Mouse (Mus musculus) kidney, adult 2 months (tissue): ENCODE data around the gene Ankrd28. TPM values are rescaled to one million over a fixed set of nuclear protein-coding genes. Genes with fewer than 3 reads are reported as not detected.

ENCODE experiments used
- DNase-seq: peaks from one replicate; pipeline ENCODE4 v3.0.0; 2021
- H3K27ac ChIP-seq: fragments of 200-500 bp; 2 replicates; pipeline ENCODE4 v1.5.1; 2012; ENCODE audit warnings: low read depth, low read length, control low read depth, inconsistent platforms; ENCODE audit not compliant: insufficient read depth
- H3K27me3 ChIP-seq: fragments of 200-500 bp; replicated peaks from 2 replicates; pipeline ENCODE4 v1.6.1; 2012; ENCODE audit warnings: mild to moderate bottlenecking, moderate library complexity, low read length, inconsistent platforms; ENCODE audit not compliant: control insufficient read depth, insufficient read depth
- H3K36me3 ChIP-seq: fragments of 200-500 bp; 2 replicates; pipeline ENCODE4 v1.6.1; 2012; ENCODE audit warnings: mild to moderate bottlenecking, moderate library complexity, low read length, inconsistent platforms; ENCODE audit not compliant: control insufficient read depth, insufficient read depth
- H3K4me1 ChIP-seq: fragments of 200-500 bp; 2 replicates; pipeline ENCODE4 v1.6.1; 2011; ENCODE audit warnings: low read length; ENCODE audit not compliant: control insufficient read depth, insufficient read depth
- H3K4me3 ChIP-seq: fragments of 200-500 bp; 2 replicates; pipeline ENCODE4 v1.5.1; 2011; ENCODE audit warnings: mild to moderate bottlenecking, low read depth, low read length, control low read depth; ENCODE audit not compliant: insufficient read depth
- CTCF ChIP-seq: fragments of 200-500 bp; conservative IDR thresholded peaks from 2 replicates; pipeline ENCODE4 v1.5.1; 2011; ENCODE audit warnings: low read depth, mild to moderate bottlenecking, control low read depth, low read length, moderate library complexity, mixed read lengths; ENCODE audit not compliant: insufficient read depth, insufficient read length
- POLR2A ChIP-seq: fragments of 200-500 bp; IDR thresholded peaks from one replicate; pipeline ENCODE4 v1.6.1; 2011; ENCODE audit warnings: low read depth, low read length, control low read depth
- WGBS: fragments of 180-500 bp; shearing (Covaris S2); methylation state at CpG from one replicate; pipeline ENCODE4 v1.1.7; 2018; 5-methylcytosine and 5-hydroxymethylcytosine counted together
- polyA plus RNA-seq: library from polyadenylated mRNA; depleted of rRNA; stranded (reverse); fragments of >200 nt; gene quantifications from 2 replicates; pipeline ENCODE4 v1.2.3, GENCODE M21; 2012; rRNA removed

The Ankrd28 gene
- polyA plus RNA-seq, 1 experiment, result 7.0 TPM

DNA sequence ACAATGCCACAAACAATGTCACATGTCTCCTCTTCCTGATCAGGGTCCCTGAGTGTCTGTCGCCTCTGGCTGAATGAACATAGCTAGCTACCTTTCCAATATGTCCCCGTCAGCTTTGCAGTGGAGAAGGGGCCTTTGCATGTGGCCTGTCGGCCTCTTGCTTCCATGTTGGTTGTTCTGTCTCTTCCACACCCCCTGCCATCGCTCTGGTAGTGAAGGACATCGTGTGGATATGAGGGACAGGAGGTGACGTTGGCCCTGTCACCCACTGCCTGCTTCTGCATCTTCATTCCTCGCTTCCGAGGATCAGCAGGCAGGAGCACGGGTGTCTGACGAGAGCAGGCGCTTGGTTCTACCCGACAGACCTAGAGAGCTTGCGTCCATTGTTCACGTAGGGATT, 175.0 kb downstream of the Ankrd28 start:
- TF ChIP-seq POLR2A (no peak), CTCF (no peak)
- Histone ChIP-seq H3K27me3 (no peaks in the 10 kb centered on the region), H3K27ac (no peak overlapping the region), H3K36me3 (no peaks in the 10 kb centered on the region), H3K4me1 (peaks cover 30% of the 10 kb centered on the region), H3K4me3 (no peak overlapping the region)
- 88% methylated on average over 14 of the region's 14 CpGs for WGBS
- no peak for DNase-seq

DNA sequence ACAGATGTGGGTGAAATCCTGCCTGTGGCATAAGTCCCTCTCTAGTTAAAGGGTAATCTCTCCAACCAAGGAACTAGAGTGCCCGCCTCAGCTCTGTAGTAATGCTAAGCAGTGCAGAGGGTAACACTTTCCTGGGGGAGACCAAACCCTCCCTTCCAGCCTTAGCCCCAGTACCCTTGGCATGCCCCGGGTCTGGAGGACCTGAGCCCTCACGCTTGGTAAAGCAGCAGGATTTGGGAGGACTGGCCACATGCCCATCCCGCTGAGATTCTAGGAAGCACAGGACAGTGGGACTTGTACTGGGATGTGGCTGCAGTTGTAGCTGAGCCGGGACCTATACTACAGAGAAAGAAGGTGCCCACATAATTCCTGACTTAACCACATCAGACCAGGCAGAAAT, 175.6 kb downstream of the Ankrd28 start:
- peak; percentile 63 for DNase-seq
- Histone ChIP-seq H3K36me3 (no peaks in the 10 kb centered on the region), H3K4me1 (peaks cover 27% of the 10 kb centered on the region), H3K27ac (no peak overlapping the region), H3K27me3 (no peaks in the 10 kb centered on the region), H3K4me3 (no peak overlapping the region)
- no peak for TF ChIP-seq POLR2A
- no peak for TF ChIP-seq CTCF
- 45% methylated on average over 5 of the region's 5 CpGs for WGBS

DNA sequence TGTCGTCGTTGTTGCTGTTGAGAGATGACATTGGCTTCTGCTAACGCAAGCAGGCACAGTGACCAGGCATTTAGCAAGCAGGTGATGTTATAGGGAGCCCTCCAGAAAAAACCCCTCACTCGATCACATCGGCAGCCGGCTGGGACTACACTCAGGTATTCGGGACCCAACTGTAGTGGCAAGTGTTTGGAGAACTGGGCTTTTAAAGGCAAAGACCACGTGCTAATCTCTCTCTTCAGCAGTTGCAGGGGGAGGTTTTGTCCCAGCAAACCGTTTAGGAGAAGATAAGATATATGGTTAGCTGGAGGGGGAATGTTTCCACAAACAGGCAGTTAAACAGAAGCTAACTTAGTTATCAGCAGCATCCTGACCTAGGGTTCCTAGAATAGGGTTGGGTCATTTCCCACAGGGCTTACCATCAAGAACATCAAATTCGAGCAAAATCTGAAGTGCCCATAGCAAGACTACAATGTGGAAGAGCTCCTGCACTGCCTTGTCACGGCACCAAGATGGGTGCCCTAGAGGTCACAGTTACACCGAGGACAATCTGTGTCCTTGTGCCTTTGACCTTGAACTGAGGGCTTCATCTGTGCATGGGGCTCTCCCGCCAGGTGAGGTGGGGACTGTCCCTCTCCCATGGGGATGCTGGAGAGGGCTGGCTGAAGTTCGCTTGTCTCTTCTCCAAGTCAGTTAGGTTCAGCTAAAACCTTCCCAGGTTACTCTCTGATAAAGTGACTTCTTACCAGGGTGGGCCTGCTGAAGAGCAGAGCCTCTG, 177.2 kb downstream of the Ankrd28 start:
- Histone ChIP-seq H3K27ac (no peak overlapping the region), H3K36me3 (no peaks in the 10 kb centered on the region), H3K27me3 (no peaks in the 10 kb centered on the region), H3K4me3 (no peak overlapping the region), H3K4me1 (peaks cover 12% of the 10 kb centered on the region)
- DNase-seq, result no peak
- TF ChIP-seq CTCF (no peak), POLR2A (no peak)
- WGBS, result 79% methylated on average over 14 of the region's 14 CpGs

DNA sequence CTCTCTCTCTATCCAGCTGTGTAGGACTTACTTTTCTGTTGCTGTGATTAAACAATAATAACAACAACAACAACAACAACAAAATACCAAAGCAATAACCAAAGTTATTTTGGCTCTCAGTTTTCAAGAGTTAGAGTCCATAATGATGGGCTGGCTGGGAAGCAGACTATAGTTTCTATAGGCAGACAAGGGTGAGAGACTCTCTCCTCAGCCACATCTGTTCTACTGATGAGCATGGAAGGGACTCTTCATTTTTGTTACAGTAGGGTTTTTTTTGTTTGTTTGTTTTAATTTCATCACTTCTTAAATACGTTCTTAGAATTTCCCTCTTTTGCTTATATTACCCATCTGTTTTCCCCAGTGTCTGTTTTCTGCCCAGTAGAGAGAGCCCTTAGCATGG, 177.8 kb downstream of the Ankrd28 start:
- no peaks in the 10 kb centered on the region for H3K36me3 ChIP-seq
- TF ChIP-seq CTCF, result no peak
- no peak for TF ChIP-seq POLR2A
- WGBS, result 94% methylated on average over 1 of the region's 1 CpGs
- no peak overlapping the region for H3K27ac ChIP-seq
- DNase-seq, result no peak
- H3K27me3 ChIP-seq, result no peaks in the 10 kb centered on the region
- H3K4me1 ChIP-seq, result peaks cover 7% of the 10 kb centered on the region; the same call in 1 of the 2 replicates
- no peak overlapping the region for H3K4me3 ChIP-seq

DNA sequence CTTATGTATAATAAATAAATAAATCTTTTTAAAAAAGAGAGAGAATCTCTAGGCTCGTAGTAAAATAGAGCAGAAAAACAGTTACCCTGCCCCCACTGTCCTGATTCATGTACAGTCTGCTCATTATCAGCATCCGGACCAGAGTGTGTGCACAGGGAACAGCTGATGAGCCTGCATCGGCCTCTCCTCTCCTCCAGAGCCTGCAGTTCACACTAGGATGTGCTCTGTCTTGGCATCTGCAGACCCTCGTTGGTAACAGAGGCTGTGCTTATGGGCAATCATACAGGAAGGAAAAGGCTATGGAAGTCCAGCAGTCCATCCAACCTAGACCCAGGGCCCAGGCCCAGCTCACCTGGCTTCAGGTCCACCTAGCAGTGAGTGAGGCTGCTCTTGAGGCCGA, 178.3 kb downstream of the Ankrd28 start:
- Histone ChIP-seq H3K27ac (no peak overlapping the region), H3K36me3 (no peaks in the 10 kb centered on the region), H3K4me1 (peaks cover 3% of the 10 kb centered on the region; the same call in 1 of the 2 replicates), H3K4me3 (no peak overlapping the region), H3K27me3 (no peaks in the 10 kb centered on the region)
- DNase-seq, result no peak
- TF ChIP-seq CTCF (no peak), POLR2A (no peak)
- WGBS, result 59% methylated on average over 5 of the region's 5 CpGs

DNA sequence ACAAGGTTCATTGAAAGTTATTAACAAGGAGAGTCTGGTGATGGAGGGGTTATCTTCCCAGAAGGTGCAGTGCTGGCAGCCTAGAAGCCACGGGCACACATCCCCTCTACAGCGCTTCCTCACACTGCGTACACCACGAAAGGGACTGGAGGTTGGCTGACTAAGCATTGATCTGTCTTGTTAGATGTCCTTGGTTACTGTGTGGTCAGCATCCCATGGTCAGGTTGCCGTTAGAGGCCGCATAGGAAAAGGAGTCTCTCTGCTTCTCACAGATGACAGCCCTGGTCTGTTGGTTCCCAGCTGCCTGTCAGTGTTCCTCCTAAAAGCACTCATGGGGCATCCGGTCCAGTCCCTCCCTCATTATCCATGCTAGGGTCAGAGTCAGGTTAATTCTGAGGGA, 179.2 kb downstream of the Ankrd28 start:
- no peaks in the 10 kb centered on the region for H3K27me3 ChIP-seq
- TF ChIP-seq POLR2A, result no peak
- no peak for TF ChIP-seq CTCF
- no peak overlapping the region for H3K4me3 ChIP-seq
- H3K27ac ChIP-seq, result no peak overlapping the region
- H3K36me3 ChIP-seq, result no peaks in the 10 kb centered on the region
- H3K4me1 ChIP-seq, result peaks cover 3% of the 10 kb centered on the region; the same call in 1 of the 2 replicates
- no peak for DNase-seq
- 52% methylated on average over 7 of the region's 7 CpGs for WGBS

DNA sequence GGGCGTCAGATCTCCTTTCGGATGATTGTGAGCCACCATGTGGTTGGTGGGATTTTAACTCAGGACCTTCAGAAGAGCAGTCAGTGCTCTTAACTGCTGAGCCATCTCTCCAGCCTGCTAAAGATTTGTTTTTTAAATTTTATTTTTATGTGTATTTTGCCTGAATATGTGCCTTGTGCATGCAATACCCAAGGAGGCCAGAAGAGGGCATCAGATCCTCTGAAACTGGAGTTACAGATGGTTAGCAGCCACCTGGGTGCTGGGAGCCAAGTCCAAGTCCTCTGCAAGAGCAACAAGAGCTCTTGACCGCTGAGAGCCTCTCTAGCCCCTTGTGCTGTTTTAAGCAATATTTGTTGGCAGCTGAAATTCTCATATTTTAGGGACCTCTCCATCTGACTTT, 180.1 kb downstream of the Ankrd28 start:
- no peak for DNase-seq
- WGBS, result over 99% methylated on average over 3 of the region's 3 CpGs
- Histone ChIP-seq H3K27me3 (no peaks in the 10 kb centered on the region), H3K27ac (no peak overlapping the region), H3K36me3 (no peaks in the 10 kb centered on the region), H3K4me3 (no peak overlapping the region), H3K4me1 (peaks cover 3% of the 10 kb centered on the region; the same call in 1 of the 2 replicates)
- TF ChIP-seq POLR2A, result no peak
- 0 out of 2 replicates have a peak, but pooled peaks have one; percentile 3 for TF ChIP-seq CTCF

Other genes starting within 250 kb of the Ankrd28 start
- gene Colq, start 239.3 kb downstream of the Ankrd28 start, polyA plus RNA-seq, result 0.27 and 1.2 TPM in 2 replicates
- gene Gm49387, start 189.8 kb downstream of the Ankrd28 start, polyA plus RNA-seq, result not detected in 2 replicates
- 119 and 134 TPM in 2 replicates for gene Btd, start 189.6 kb downstream of the Ankrd28 start, polyA plus RNA-seq
- gene Hacl1, start 189.4 kb downstream of the Ankrd28 start, polyA plus RNA-seq, result 129 and 154 TPM in 2 replicates
- gene Galnt15, start 198.3 kb upstream of the Ankrd28 start, polyA plus RNA-seq, result 2.6 and 2.9 TPM in 2 replicates